Mouse (Mus musculus): ENCODE data around the gene Slc3a2. TPM values are rescaled to one million over a fixed set of nuclear protein-coding genes. Genes with fewer than 3 reads are reported as not detected.

Gene Slc3a2
- total and polyA plus RNA-seq, 3 experiments: 269 to 478 (median 284) TPM

DNA sequence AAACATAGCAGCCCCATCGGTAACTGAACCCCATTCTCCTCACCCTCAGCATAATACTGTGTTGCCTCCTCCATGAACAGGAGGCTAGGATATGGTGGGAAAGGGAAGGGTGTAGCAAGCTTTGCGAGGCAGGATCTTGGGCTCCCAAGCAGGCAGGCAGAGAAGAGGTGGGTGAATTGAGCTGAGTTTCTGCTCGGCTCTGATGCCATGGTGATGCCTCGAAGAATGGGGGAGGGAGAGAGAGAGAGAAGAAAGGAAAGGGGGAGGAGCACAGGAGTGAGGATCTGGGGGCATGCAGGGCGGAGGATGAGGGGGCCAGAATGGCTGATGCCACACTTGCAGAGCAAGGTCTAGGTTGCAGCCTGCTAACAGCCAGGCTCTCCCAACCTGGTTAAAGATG lies 57.4 kb downstream of the Slc3a2 start:
- TF ChIP-seq UBTF (IDR thresholded peaks at IDR 0.05; ENCODE audit: low read depth, low read length) (no peak), E2F4 (IDR thresholded peaks at IDR 0.05; ENCODE audit: insufficient replicate concordance, low read depth, low read length) (no peak), JUND (conservative IDR thresholded peaks at IDR 0.05; ENCODE audit: low read depth, low read length) (no peak), CHD1 (IDR thresholded peaks at IDR 0.05; ENCODE audit: low read depth, low read length) (no peak), POLR2AphosphoS2 (IDR thresholded peaks at IDR 0.05; ENCODE audit: low read depth, low read length) (no peak)
- Histone ChIP-seq H3K9me3 (replicated peaks; ENCODE audit: low read length) (no peaks in the 10 kb centered on the region), H3K9ac (ENCODE audit: insufficient read depth, low read depth) (no peak overlapping the region), H3K27ac (ENCODE audit: insufficient read depth, low read depth) (no peak overlapping the region), H3K4me2 (ENCODE audit: insufficient read depth, low read depth, poor library complexity, severe bottlenecking) (no peak overlapping the region), H3K36me3 (replicated peaks in 1 of 2; ENCODE audit: control insufficient read depth in 1 of 2, insufficient read depth in 1 of 2, low read length in 1 of 2) (no peaks in the 10 kb centered on the region), H3K79me2 (replicated peaks; ENCODE audit: control insufficient read depth, extremely low read depth, insufficient read depth, poor library complexity, severe bottlenecking) (no peaks in the 10 kb centered on the region), H3K4me1 (ENCODE audit: control insufficient read depth in 1 of 2, insufficient read depth in 2 of 2) (no peaks in the 10 kb centered on the region), H3K27me3 (replicated peaks) (no peaks in the 10 kb centered on the region), H3K4me3 (replicated peaks in 1 of 3; ENCODE audit: low read depth in 2 of 3, low read length in 2 of 3, poor library complexity in 1 of 3) (no peak overlapping the region)
- in situ Hi-C loops (cut with MboI; ENCODE audit: low pct_ligation_motif_present, low pct_unique_long_range_greater_than_20kb, low sequenced_read_pairs): no loop called here
- no peak for DNase-seq (ENCODE audit: extremely low read depth)
- dilution Hi-C loops (cut with MboI; ENCODE audit: extremely low pct_ligation_motif_present, extremely low pct_unique_long_range_greater_than_20kb, low sequenced_read_pairs): no loop called here

- Histone ChIP-seq H3K4me3 (replicated peaks in 1 of 3; ENCODE audit: low read depth in 2 of 3, low read length in 2 of 3, poor library complexity in 1 of 3) (no peak overlapping the region), H3K4me1 (ENCODE audit: control insufficient read depth in 1 of 2, insufficient read depth in 2 of 2) (no peaks in the 10 kb centered on the region), H3K27ac (ENCODE audit: insufficient read depth, low read depth) (no peak overlapping the region), H3K79me2 (replicated peaks; ENCODE audit: control insufficient read depth, extremely low read depth, insufficient read depth, poor library complexity, severe bottlenecking) (no peaks in the 10 kb centered on the region), H3K27me3 (replicated peaks) (no peaks in the 10 kb centered on the region), H3K4me2 (ENCODE audit: insufficient read depth, low read depth, poor library complexity, severe bottlenecking) (no peak overlapping the region), H3K36me3 (replicated peaks in 1 of 2; ENCODE audit: control insufficient read depth in 1 of 2, insufficient read depth in 1 of 2, low read length in 1 of 2) (no peaks in the 10 kb centered on the region), H3K9me3 (replicated peaks; ENCODE audit: low read length) (no peaks in the 10 kb centered on the region), H3K9ac (ENCODE audit: insufficient read depth, low read depth) (no peak overlapping the region)
- dilution Hi-C loops (cut with MboI; ENCODE audit: extremely low pct_ligation_motif_present, extremely low pct_unique_long_range_greater_than_20kb, low sequenced_read_pairs): no loop called here
- no peak for TF ChIP-seq MYC (IDR thresholded peaks at IDR 0.05; ENCODE audit: low read depth, low read length)
- TF ChIP-seq NELFE (IDR thresholded peaks at IDR 0.05; ENCODE audit: low read depth, low read length): no peak
- TF ChIP-seq KAT2A (IDR thresholded peaks at IDR 0.05; ENCODE audit: insufficient replicate concordance, low read length): no peak
- no peak for TF ChIP-seq CTCF (conservative IDR thresholded peaks at IDR 0.05 in 1 of 2, IDR thresholded peaks at IDR 0.05 in 1 of 2; ENCODE audit: low read depth in 2 of 2, low read length in 2 of 2)
- no peak for TF ChIP-seq TCF12 (IDR thresholded peaks at IDR 0.05; ENCODE audit: low read depth, low read length)
- TF ChIP-seq RAD21 (IDR thresholded peaks at IDR 0.05; ENCODE audit: low read depth, low read length): no peak
- TF ChIP-seq ETS1 (conservative IDR thresholded peaks at IDR 0.05; ENCODE audit: low read depth, low read length): no peak
- no peak for TF ChIP-seq MEF2A (IDR thresholded peaks at IDR 0.05; ENCODE audit: borderline replicate concordance, low read depth, low read length)
- no peak for TF ChIP-seq BHLHE40 (IDR thresholded peaks at IDR 0.05; ENCODE audit: low read depth, low read length)
- TF ChIP-seq USF2 (conservative IDR thresholded peaks at IDR 0.05; ENCODE audit: low read depth, low read length): no peak
- no peak for TF ChIP-seq CHD1 (IDR thresholded peaks at IDR 0.05; ENCODE audit: low read depth, low read length)
- in situ Hi-C loops (cut with MboI; ENCODE audit: low pct_ligation_motif_present, low pct_unique_long_range_greater_than_20kb, low sequenced_read_pairs): no loop called here
- DNase-seq (ENCODE audit: extremely low read depth): no peak
Observed at GRCm38 (mm10) chr19:8664859-8665258, 58.3 kb downstream of the Slc3a2 start.

Measured in CH12.LX (cell line).